Mouse (Mus musculus) hematopoietic stem cell, adult 5-6 weeks (primary cell): ENCODE measurements around the gene Gm15293. TPM values are rescaled to one million over a fixed set of nuclear protein-coding genes. Genes with fewer than 3 reads are reported as not detected.
"Not testable (repeated sequence)": the region's sequence is repeated elsewhere in the genome, so short reads cannot be mapped to it uniquely, and the experiment has no call there.

Source experiments
- ATAC-seq, 2 experiments: fragments of 125-278 bp in 1 of 2; replicated peaks in 1 of 2; 2 replicates each; pipeline ENCODE4 v1.8.0; 2016 to 2017; ENCODE audit warnings: inconsistent platforms in 2 of 2, mild to moderate bottlenecking in 2 of 2, moderate number of reproducible peaks in 2 of 2, low read depth in 1 of 2, moderate TSS enrichment in 1 of 2; ENCODE audit not compliant: low FRiP score in 2 of 2, poor library complexity in 2 of 2, severe bottlenecking in 2 of 2, insufficient read depth in 1 of 2, low TSS enrichment in 1 of 2
- total RNA-seq: library from RNA; stranded (forward); fragments of 172-1452, 232-1000 nt; gene quantifications from 2 replicates; pipeline ENCODE4 v1.2.3, GENCODE M21; 2017

The Gm15293 gene
- not detected in 2 replicates for total RNA-seq

DNA sequence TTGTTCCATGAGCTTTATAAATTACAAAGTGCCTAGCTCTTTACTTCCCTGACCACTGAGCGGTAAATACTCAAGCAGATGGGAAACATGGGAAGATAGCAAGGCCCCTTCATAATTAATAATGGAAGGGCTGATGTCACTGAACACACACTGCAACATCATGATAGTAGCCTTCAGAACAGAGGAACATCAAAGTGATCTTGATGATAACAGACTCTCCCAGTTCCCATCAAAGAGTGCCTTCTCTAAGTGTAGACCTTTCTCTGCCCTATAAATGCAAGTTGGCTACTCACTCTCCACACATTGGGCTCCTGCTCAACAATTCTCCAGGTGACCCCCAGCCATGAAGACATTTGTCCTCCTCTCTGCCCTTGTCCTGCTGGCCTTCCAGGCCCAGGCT, at the start of gene Gm15293:
TSS of gene Gm15293 (plus strand) at position 301 of the 400 bp plus-strand sequence.
- not testable (repeated sequence) for ATAC-seq

- ATAC-seq: not testable (repeated sequence)
These were observed 39.4 kb upstream of the Gm15293 start, which contains the start of gene Defa22 for GRCm38 (mm10) chr8:21161977-21162376. Defa22 (plus strand) TSS chr8:21162277.

- ATAC-seq: not testable (repeated sequence)
These were observed 10.0 kb upstream of the Gm15293 start, which contains the start of gene Defa31 for GRCm38 (mm10) chr8:21191314-21191713. Defa31 (plus strand) TSS chr8:21191614.

Other genes starting within 250 kb of the Gm15293 start
- gene Defa21, start 176.0 kb upstream of the Gm15293 start, total RNA-seq: not detected in 2 replicates
- gene Defa23, start 146.5 kb upstream of the Gm15293 start, total RNA-seq: not detected in 2 replicates
- not detected in 2 replicates for gene Defa35, start 136.5 kb upstream of the Gm15293 start, total RNA-seq
- gene Defa25, start 117.1 kb upstream of the Gm15293 start, total RNA-seq: not detected in 2 replicates
- not detected in 2 replicates for gene Gm14851, start 105.5 kb upstream of the Gm15293 start, total RNA-seq
- gene Defa30, start 66.9 kb upstream of the Gm15293 start, total RNA-seq: not detected in 2 replicates
- gene Defa22, start 39.3 kb upstream of the Gm15293 start, total RNA-seq: not detected in 2 replicates
- not detected in 2 replicates for gene Defa31, start 9.9 kb upstream of the Gm15293 start, total RNA-seq
- gene Gm15292, start 48.2 kb downstream of the Gm15293 start, total RNA-seq: not detected in 2 replicates
- gene Defa27, start 114.0 kb downstream of the Gm15293 start, total RNA-seq: not detected in 2 replicates
- gene Defa29, start 125.5 kb downstream of the Gm15293 start, total RNA-seq: not detected in 2 replicates
- gene Defa2, start 177.0 kb downstream of the Gm15293 start, total RNA-seq: not detected in 2 replicates
- gene Defa33, start 190.2 kb downstream of the Gm15293 start, total RNA-seq: not detected in 2 replicates
- gene Defa36, start 225.8 kb downstream of the Gm15293 start, total RNA-seq: not detected in 2 replicates